Mouse (Mus musculus) forebrain, embryonic 10.5 days (tissue): ENCODE data around the gene Rpusd2. TPM values are rescaled to one million over a fixed set of nuclear protein-coding genes. Genes with fewer than 3 reads are reported as not detected.
"Not testable (repeated sequence)": the region's sequence is repeated elsewhere in the genome, so short reads cannot be mapped to it uniquely, and the experiment has no call there.

Source experiments
- DNase-seq: peaks from one replicate; pipeline ENCODE4 v3.0.0-alpha.2; 2017; ENCODE audit warnings: low spot score; ENCODE audit errors: extremely low spot score
- H3K27ac ChIP-seq: fragments of 300-500 bp; sonication (generic); 2 replicates; pipeline ENCODE4 v1.5.1; 2016; ENCODE audit warnings: mild to moderate bottlenecking
- H3K27me3 ChIP-seq: fragments of 300-500 bp; sonication (generic); 2 replicates; pipeline ENCODE4 v1.6.1; 2016; ENCODE audit warnings: mild to moderate bottlenecking; ENCODE audit not compliant: poor library complexity, severe bottlenecking
- H3K36me3 ChIP-seq: fragments of 300-500 bp; sonication (generic); replicated peaks from 2 replicates; pipeline ENCODE4 v1.6.1; 2016; ENCODE audit warnings: mild to moderate bottlenecking, moderate library complexity
- H3K4me1 ChIP-seq: fragments of 300-500 bp; sonication (generic); 2 replicates; pipeline ENCODE4 v1.6.1; 2016
- H3K4me3 ChIP-seq: fragments of 300-500 bp; sonication (generic); 2 replicates; pipeline ENCODE4 v1.5.1; 2016; ENCODE audit warnings: mild to moderate bottlenecking, moderate library complexity
- H3K9me3 ChIP-seq: fragments of 300-500 bp; sonication (generic); 2 replicates; pipeline ENCODE4 v1.6.1; 2016; ENCODE audit warnings: mild to moderate bottlenecking, moderate library complexity
- WGBS: fragments of 180-500 bp; shearing (Covaris S2); methylation state at CpG from one replicate; pipeline ENCODE4 v1.1.7; 2016; 5-methylcytosine and 5-hydroxymethylcytosine counted together
- polyA plus RNA-seq: library from polyadenylated mRNA; unstranded; fragments of >200 nt; fragmentation: Nextera tagmentation; extraction: Ambion mirVana; gene quantifications from 2 replicates; pipeline ENCODE4 v1.2.1, GENCODE M21; 2016

Rpusd2 gene
- 9.2 and 9.4 TPM in 2 replicates for polyA plus RNA-seq

DNA sequence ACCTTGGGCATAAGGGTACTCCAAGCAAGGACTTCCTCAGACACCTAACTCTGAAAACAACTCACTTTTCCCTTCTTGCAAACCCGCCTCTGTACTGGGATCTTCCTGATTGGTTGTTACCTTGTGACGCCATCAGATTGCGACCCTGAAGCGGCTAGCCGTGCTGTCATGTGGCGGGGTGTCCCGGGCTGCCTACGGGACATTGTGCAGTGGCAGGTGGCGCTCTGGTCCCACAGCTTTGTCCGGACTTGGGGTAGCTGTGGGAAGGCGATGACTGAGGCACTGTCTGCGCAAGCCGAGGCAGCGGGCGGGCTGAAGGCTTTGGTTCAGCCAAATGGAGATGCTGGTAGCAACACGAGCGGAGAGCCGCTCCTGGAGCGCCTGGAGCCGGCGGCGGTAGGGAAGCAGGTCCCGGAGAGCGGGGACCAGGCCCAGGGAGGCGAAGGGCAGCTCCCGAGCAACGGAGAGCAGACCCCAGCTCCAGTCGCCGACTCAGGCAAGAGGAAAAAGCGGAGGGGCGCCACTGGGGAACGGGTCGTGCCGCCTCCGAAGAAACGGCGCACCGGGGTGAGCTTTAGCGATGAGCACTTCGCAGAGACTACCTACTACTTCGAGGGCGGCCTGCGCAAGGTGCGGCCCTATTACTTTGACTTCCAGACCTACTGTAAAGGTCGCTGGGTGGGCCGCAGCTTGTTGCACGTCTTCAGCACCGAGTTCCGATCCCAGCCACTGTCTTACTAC lies at the start of gene Rpusd2:
Gene Rpusd2, plus strand, starts transcription at position 135 of the 741 bp plus-strand sequence.
- Histone ChIP-seq H3K27ac (peak within 1 kb of the TSS; percentile 94), H3K27me3 (no peaks in the 10 kb centered on the region), H3K9me3 (no peaks in the 10 kb centered on the region), H3K4me1 (peaks cover 16% of the 10 kb centered on the region), H3K4me3 (peak within 1 kb of the TSS; percentile 89), H3K36me3 (peaks cover 33% of the 10 kb centered on the region)
- under 1% methylated on average over 49 of the region's 49 CpGs for WGBS
- peak; percentile 98 for DNase-seq

DNA sequence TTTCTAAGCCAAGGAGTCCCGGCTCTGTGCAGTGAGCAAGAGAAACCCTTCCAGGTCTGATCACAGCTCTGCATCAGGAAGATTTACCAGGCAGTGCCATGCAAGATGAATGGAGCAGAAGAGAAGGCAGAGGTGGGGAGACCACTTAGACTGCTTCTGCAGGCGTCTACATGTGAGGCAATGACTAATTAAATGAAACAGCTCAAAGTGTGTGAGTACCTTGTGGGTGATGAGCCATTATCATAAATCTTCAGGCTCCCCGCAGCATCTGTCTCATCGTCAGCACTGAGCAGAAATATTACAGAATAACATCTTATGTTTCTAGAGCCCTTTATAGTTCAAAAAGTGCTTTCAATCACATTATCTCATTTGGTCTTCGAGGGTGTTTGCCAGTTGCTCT lies 39.1 kb upstream of the Rpusd2 start:
- H3K27ac ChIP-seq = no peak overlapping the region
- peaks cover 30% of the 10 kb centered on the region for H3K4me1 ChIP-seq
- peaks cover 31% of the 10 kb centered on the region for H3K27me3 ChIP-seq
- 72% methylated on average over 5 of the region's 5 CpGs for WGBS
- no peaks in the 10 kb centered on the region for H3K36me3 ChIP-seq
- H3K4me3 ChIP-seq = no peak overlapping the region
- no peaks in the 10 kb centered on the region; the same call in 1 of the 2 replicates for H3K9me3 ChIP-seq
- no peak for DNase-seq

- H3K27ac ChIP-seq = no peak overlapping the region
- H3K4me3 ChIP-seq = no peak overlapping the region
- peaks cover 30% of the 10 kb centered on the region for H3K4me1 ChIP-seq
- peaks cover 31% of the 10 kb centered on the region for H3K27me3 ChIP-seq
- WGBS = 47% methylated on average over 16 of the region's 16 CpGs
- no peaks in the 10 kb centered on the region for H3K36me3 ChIP-seq
- no peak for DNase-seq
- no peaks in the 10 kb centered on the region for H3K9me3 ChIP-seq
Observed at GRCm38 (mm10) chr2:118995919-118996797, 38.4 kb upstream of the Rpusd2 start.

GRCm38 (mm10) chr2:118996798-118997105 lies 37.8 kb upstream of the Rpusd2 start:
- Histone ChIP-seq H3K36me3 (no peaks in the 10 kb centered on the region), H3K27me3 (peaks cover 31% of the 10 kb centered on the region), H3K27ac (no peak overlapping the region), H3K9me3 (no peaks in the 10 kb centered on the region), H3K4me3 (no peak overlapping the region), H3K4me1 (peaks cover 30% of the 10 kb centered on the region)
- no peak for DNase-seq
- 74% methylated on average over 1 of the region's 1 CpGs for WGBS

DNA sequence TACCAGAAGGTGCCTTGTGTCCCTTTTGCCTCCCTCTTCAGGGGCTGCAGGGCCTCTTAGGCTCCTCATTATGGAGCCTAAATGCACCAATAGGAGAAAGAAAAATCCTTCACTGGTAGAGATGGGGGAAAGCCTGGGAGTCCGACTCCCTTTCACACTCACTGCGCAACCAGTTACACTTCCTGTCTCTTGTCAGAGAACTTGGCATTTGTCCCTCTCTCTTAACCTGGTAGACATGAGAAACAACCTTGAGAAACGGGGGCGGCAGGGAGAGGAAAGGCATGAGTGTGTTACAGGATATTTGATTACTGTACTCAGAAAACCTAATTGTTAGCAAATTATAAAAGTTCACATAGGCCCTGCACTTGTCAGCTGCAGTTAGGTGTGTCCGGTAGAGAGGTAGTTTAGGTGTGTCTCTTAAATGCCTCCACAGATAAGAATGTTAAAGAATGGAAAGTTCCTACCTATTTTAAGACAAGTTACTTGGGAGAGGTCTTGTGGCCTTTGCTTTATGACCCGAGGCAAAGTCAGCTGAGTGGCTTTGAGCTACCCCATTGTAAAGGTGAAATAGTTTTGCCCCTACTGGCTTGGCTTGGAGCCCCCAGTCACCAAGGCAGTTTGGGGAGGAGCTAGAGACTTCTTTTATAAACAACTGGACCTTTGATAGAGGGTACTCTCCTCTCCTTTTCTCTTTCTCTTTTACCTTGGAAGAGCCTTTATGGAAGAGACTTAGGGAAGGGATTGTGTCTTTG lies 36.3 kb upstream of the Rpusd2 start:
- Histone ChIP-seq H3K4me1 (peaks cover 30% of the 10 kb centered on the region), H3K36me3 (no peaks in the 10 kb centered on the region), H3K9me3 (no peaks in the 10 kb centered on the region), H3K4me3 (no peak overlapping the region), H3K27ac (no peak overlapping the region), H3K27me3 (peaks cover 31% of the 10 kb centered on the region)
- WGBS = 79% methylated on average over 6 of the region's 6 CpGs
- DNase-seq = no peak

- Histone ChIP-seq H3K36me3 (no peaks in the 10 kb centered on the region), H3K4me1 (peaks cover 30% of the 10 kb centered on the region), H3K9me3 (no peaks in the 10 kb centered on the region), H3K27me3 (peaks cover 31% of the 10 kb centered on the region), H3K4me3 (no peak overlapping the region), H3K27ac (no peak overlapping the region)
- WGBS = 59% methylated on average over 3 of the region's 3 CpGs
- DNase-seq = no peak
Observed at GRCm38 (mm10) chr2:118999025-118999639, 35.5 kb upstream of the Rpusd2 start.

- H3K4me3 ChIP-seq = no peak overlapping the region
- no peaks in the 10 kb centered on the region for H3K27me3 ChIP-seq
- no peak for DNase-seq
- H3K9me3 ChIP-seq = no peaks in the 10 kb centered on the region
- WGBS = 85% methylated on average over 7 of the region's 7 CpGs
- no peaks in the 10 kb centered on the region for H3K4me1 ChIP-seq
- no peak overlapping the region for H3K27ac ChIP-seq
- no peaks in the 10 kb centered on the region for H3K36me3 ChIP-seq
Observed at GRCm38 (mm10) chr2:119006886-119007285, 27.7 kb upstream of the Rpusd2 start.

DNA sequence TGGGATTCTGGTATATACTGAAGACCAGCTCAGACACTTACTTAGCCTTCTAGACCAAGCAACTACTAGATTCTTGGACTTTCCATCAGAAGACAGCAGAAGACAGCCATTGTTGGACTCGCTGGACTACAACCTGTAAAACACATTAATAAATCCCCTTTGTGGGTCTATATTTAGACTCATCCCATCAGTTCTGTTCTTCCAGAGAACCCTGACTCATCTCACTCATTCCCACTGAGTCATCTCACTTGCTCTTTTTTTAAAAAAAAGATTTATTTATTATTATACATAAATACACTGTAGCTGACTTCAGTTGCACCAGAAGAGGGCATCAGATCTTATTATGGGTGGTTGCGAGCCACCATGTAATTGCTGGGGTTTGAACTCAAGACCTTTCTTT lies 25.2 kb upstream of the Rpusd2 start:
- no peak for DNase-seq
- Histone ChIP-seq H3K27me3 (no peaks in the 10 kb centered on the region), H3K9me3 (no peaks in the 10 kb centered on the region), H3K4me1 (no peaks in the 10 kb centered on the region), H3K27ac (no peak overlapping the region), H3K36me3 (no peaks in the 10 kb centered on the region), H3K4me3 (no peak overlapping the region)
- 95% methylated on average over 2 of the region's 2 CpGs for WGBS

- no peak for DNase-seq
- Histone ChIP-seq H3K4me1 (peaks cover 11% of the 10 kb centered on the region), H3K27ac (no peak overlapping the region), H3K36me3 (peaks cover 24% of the 10 kb centered on the region), H3K9me3 (no peaks in the 10 kb centered on the region; the same call in 1 of the 2 replicates), H3K27me3 (no peaks in the 10 kb centered on the region), H3K4me3 (no peak overlapping the region)
- 85% methylated on average over 7 of the region's 7 CpGs for WGBS
Observed at GRCm38 (mm10) chr2:119014989-119015388, 19.6 kb upstream of the Rpusd2 start.

- DNase-seq = no peak
- H3K9me3 ChIP-seq = no peaks in the 10 kb centered on the region; the same call in 1 of the 2 replicates
- H3K4me1 ChIP-seq = peaks cover 11% of the 10 kb centered on the region
- H3K27me3 ChIP-seq = no peaks in the 10 kb centered on the region
- H3K36me3 ChIP-seq = peaks cover 29% of the 10 kb centered on the region
- H3K4me3 ChIP-seq = no peak overlapping the region
- 84% methylated on average over 12 of the region's 12 CpGs for WGBS
- H3K27ac ChIP-seq = no peak overlapping the region
Observed at GRCm38 (mm10) chr2:119015604-119016180, 18.9 kb upstream of the Rpusd2 start.

DNA sequence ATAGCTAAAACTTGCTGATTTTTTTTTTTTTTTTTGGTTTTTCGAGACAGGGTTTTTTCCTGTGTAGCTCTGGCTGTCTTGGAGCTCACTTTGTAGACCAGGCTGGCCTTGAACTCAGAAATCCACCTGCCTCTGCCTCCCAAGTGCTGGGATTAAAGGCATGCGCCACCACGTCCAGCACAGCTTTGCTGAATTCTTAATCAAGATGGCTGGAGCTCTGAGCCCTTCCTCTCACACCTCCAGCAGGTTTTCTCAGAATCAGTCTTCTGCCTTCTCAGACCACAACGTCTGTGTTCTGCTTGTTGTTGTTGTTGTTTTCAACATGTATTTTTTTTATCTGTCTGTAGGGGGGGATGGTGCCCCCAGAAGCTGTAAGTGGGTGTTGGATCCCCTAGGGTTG lies 18.3 kb upstream of the Rpusd2 start:
- H3K4me1 ChIP-seq = peaks cover 11% of the 10 kb centered on the region
- not testable (repeated sequence) for DNase-seq, H3K9me3 ChIP-seq, H3K27me3 ChIP-seq, H3K4me3 ChIP-seq, H3K27ac ChIP-seq
- H3K36me3 ChIP-seq = peaks cover 36% of the 10 kb centered on the region
- WGBS = 81% methylated on average over 4 of the region's 4 CpGs

- DNase-seq = no peak
- Histone ChIP-seq H3K27me3 (no peaks in the 10 kb centered on the region), H3K4me1 (peaks cover 11% of the 10 kb centered on the region), H3K4me3 (no peak overlapping the region), H3K27ac (no peak overlapping the region), H3K9me3 (no peaks in the 10 kb centered on the region; the same call in 1 of the 2 replicates), H3K36me3 (peaks cover 49% of the 10 kb centered on the region)
- 95% methylated on average over 3 of the region's 3 CpGs for WGBS
Observed at GRCm38 (mm10) chr2:119017647-119018046, 16.9 kb upstream of the Rpusd2 start.
